Mouse (Mus musculus) embryonic fibroblast, embryonic 13.5 days (primary cell): ENCODE results near the gene Rtn4r. TPM values are rescaled to one million over a fixed set of nuclear protein-coding genes. Genes with fewer than 3 reads are reported as not detected.
"Not testable (repeated sequence)": the region's sequence is repeated elsewhere in the genome, so short reads cannot be mapped to it uniquely, and the experiment has no call there.

ENCODE experiments used
- H3K27ac ChIP-seq: 2 replicates; pipeline ENCODE4 v1.5.1; 2012; ENCODE audit warnings: low read length, control low read depth, inconsistent platforms; ENCODE audit not compliant: insufficient read depth
- H3K4me1 ChIP-seq: 2 replicates; pipeline ENCODE4 v1.6.1; 2011; ENCODE audit warnings: low read length; ENCODE audit not compliant: control insufficient read depth, insufficient read depth
- H3K4me3 ChIP-seq: 2 replicates; pipeline ENCODE4 v1.5.1; 2011; ENCODE audit warnings: mild to moderate bottlenecking, control low read depth, low read length; ENCODE audit not compliant: insufficient read depth
- CTCF ChIP-seq: IDR thresholded peaks from 2 replicates; pipeline ENCODE4 v1.5.1; 2011; ENCODE audit warnings: mild to moderate bottlenecking, control low read depth, low read length, moderate library complexity, borderline replicate concordance; ENCODE audit not compliant: insufficient read depth
- POLR2A ChIP-seq: IDR thresholded peaks from 2 replicates; pipeline ENCODE4 v1.6.1; 2011; ENCODE audit warnings: low read depth, mild to moderate bottlenecking, control low read depth, low read length, moderate library complexity
- polyA plus RNA-seq: library from polyadenylated mRNA; stranded (reverse); fragments of >200 nt; gene quantifications from 2 replicates; pipeline ENCODE4 v1.2.4, GENCODE M21; 2011; ENCODE audit warnings: low read depth; ENCODE audit not compliant: missing spikeins, insufficient read length

The Rtn4r gene
- polyA plus RNA-seq, 1 experiment: 1.4 TPM

GRCm38 (mm10) chr16:18186798-18187197 lies 59.4 kb downstream of the Rtn4r start:
- H3K4me3 ChIP-seq: no peak overlapping the region
- H3K27ac ChIP-seq: no peak overlapping the region
- H3K4me1 ChIP-seq: peaks cover 4% of the 10 kb centered on the region
- no peak for TF ChIP-seq CTCF
- no peak for TF ChIP-seq POLR2A

DNA sequence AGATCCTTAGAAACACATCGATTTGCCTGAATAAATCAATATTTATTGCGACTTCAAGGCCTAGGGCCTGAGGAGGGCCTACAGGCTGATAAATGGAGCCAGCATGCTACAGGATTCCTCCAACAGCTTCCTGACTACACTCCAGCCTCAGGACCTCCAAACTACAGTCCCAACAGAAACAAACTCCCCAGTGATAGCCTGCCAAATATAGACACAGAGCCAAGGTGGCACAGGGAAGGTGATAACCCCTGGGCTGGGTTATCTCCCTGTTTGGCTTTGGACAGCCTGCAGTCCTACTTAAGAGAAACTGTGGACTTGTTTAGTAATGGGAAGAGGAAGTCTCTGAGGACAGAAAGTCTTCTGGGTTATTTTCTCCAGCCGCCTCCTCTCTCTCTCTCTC lies 59.8 kb downstream of the Rtn4r start:
- Histone ChIP-seq H3K4me1 (peaks cover 4% of the 10 kb centered on the region), H3K4me3 (no peak overlapping the region), H3K27ac (no peak overlapping the region)
- TF ChIP-seq POLR2A (no peak), CTCF (no peak)

DNA sequence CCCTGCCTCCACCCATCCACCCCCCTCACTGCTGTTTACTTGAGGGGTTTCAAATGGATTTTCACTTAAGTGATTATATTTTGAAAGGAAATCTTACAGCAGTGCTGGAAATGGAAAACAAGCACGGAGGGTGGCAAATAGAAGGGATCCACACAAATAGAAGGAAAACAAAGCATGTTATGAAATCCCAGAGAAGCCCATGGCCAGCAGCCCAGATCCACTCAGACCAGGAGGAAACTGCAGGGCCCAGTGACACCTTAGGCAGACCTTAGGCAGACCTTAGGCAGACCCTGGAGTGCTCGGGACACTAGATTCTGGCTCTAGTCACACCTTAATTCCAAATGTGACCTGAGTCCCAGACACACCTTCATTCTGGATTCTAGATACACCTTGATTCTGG lies 63.6 kb downstream of the Rtn4r start:
- TF ChIP-seq POLR2A (no peak), CTCF (no peak)
- H3K27ac ChIP-seq: no peak overlapping the region
- H3K4me3 ChIP-seq: no peak overlapping the region
- 0 out of 2 replicates have a peak, but pooled peaks cover 5% of the 10 kb centered on the region for H3K4me1 ChIP-seq

DNA sequence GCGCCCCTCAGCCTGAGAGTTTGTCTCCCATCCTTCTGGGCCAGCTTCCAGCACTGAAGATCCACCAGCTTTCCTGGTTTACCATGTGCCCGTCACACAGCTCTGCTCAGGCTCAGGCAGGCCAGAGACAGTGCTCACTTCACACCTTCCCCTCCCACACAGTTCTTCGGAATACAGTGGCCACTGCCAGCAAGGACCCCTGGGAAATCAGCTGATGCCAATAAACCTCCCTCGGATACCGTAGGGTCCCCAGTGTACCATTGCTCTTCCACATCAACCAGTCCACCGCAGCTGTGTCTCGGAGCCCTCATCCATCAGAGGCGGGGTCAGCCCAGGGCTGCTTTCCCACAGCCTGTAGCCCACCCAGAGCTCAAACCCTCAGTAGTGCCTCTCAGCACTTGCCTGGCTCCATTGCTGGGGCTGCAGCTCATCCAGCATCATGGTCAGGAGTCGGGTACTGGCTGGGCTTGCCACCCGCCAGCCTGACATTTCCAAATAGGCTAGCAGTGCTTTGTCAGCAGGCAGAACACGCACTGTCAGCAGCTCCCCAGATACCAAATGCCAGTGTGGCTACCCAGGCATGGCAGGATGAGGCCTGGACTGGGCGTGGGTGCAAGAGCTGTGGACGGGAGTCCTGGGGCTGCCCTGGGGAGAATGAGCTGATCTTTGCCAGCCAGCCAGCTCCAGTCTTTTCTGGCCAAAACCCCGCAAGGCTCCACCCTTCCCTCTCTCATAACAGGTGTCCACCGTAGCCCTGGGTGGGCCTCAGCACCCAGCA lies 67.0 kb downstream of the Rtn4r start:
- Histone ChIP-seq H3K4me3 (no peak overlapping the region), H3K4me1 (0 out of 2 replicates have a peak, but pooled peaks cover 5% of the 10 kb centered on the region), H3K27ac (no peak overlapping the region)
- no peak for TF ChIP-seq POLR2A
- no peak for TF ChIP-seq CTCF

DNA sequence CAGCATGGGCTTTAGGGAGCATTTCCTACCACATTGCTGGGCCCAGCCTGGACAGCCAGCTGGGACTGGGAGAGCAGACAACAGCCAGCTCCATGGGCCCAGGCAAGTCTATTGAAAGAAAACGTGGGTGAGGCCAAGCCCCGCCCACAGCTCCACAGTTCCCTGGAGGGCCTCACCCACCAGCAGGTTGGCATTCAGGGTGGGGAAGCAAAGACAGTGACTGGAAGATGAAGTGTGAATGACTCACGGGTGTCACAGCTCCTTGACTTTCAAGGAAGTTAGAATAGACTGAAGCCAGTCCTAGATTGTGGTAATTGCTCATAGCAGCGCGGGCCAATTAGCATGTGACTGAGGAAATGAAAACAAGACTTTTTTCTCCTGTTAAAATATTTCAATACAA lies 67.6 kb downstream of the Rtn4r start:
- H3K4me1 ChIP-seq: 0 out of 2 replicates have a peak, but pooled peaks cover 5% of the 10 kb centered on the region
- TF ChIP-seq POLR2A (no peak), CTCF (no peak)
- H3K4me3 ChIP-seq: no peak overlapping the region
- no peak overlapping the region for H3K27ac ChIP-seq

DNA sequence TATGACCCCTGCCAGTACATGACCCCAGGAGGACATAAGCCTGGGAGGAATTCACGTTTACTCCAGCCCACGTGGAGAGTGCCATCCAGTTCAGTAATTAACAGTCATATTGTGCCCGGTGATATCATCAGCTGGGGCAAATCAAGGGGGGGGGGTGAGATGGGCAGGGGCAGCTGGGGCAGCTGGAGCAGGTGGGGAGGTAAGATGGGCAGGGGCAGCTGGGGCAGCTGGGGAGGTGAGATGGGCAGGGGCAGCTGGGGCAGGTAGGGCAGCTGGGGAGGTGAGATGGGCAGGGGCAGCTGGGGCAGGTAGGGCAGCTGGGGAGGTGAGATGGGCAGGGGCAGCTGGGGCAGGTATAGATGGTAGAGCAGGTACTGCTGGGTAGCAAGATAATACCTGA lies 68.1 kb downstream of the Rtn4r start:
- H3K4me3 ChIP-seq, H3K27ac ChIP-seq, H3K4me1 ChIP-seq: not testable (repeated sequence)

- TF ChIP-seq POLR2A: no peak
- TF ChIP-seq CTCF: no peak
- Histone ChIP-seq H3K4me1 (0 out of 2 replicates have a peak, but pooled peaks cover 5% of the 10 kb centered on the region), H3K27ac (no peak overlapping the region), H3K4me3 (no peak overlapping the region)
Measured at GRCm38 (mm10) chr16:18197881-18198280, 70.4 kb downstream of the Rtn4r start.

- Histone ChIP-seq H3K4me1 (0 out of 2 replicates have a peak, but pooled peaks cover 5% of the 10 kb centered on the region), H3K27ac (no peak overlapping the region), H3K4me3 (no peak overlapping the region)
- no peak for TF ChIP-seq CTCF
- TF ChIP-seq POLR2A: no peak
Measured at GRCm38 (mm10) chr16:18198365-18199098, 71.1 kb downstream of the Rtn4r start.

DNA sequence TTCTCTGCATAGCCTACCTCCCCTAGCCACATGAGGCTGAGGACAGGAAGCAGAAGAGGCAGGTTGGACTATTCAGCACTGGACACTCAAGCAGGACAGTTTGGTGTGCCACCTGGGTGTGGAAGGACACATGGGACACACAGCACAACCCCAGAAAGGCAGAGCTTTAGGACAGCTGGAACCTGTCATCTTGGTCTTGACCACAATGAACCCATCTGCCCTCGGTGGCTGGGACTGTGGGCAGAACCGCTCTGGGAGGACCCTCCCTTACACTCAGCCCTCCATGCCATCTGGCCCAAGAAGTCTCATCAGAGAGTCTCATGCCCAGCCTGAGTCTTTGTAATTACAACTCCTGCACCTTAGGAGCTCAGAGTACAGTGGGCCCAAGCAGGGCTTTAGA lies 72.6 kb downstream of the Rtn4r start:
- Histone ChIP-seq H3K4me1 (no peaks in the 10 kb centered on the region), H3K27ac (no peak overlapping the region)
- TF ChIP-seq POLR2A (no peak), CTCF (no peak)

DNA sequence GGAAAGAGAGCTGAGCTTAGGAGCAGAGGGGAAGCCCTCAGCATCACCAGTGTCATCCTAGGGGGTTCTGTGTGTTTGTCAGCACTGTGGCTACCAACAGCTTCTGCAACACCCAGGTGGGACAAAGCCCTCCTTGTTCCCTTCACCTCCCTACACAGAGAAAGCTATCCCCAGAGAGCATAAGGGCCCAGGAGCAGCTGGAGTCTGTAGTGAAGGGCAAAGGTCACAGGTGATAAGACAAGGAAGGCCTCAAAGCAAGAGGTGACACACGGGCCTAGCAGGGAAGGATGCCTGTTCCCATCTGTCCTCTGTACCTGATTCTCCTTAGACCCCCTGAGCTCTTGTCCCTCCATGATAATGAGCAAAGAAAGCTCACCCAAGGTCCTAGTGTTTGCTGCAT lies 74.2 kb downstream of the Rtn4r start:
- H3K27ac ChIP-seq: no peak overlapping the region
- no peak overlapping the region for H3K4me3 ChIP-seq
- no peaks in the 10 kb centered on the region for H3K4me1 ChIP-seq
- no peak for TF ChIP-seq POLR2A
- no peak for TF ChIP-seq CTCF

More for the DNA sequence above, 72.6 kb downstream of the Rtn4r start:
- H3K4me3 ChIP-seq: no peak overlapping the region

Other genes with a start within 250 kb of the Rtn4r start
- 0.26 TPM in 1 of 2 replicates, not detected in the other for gene Gm20518, start 236.0 kb upstream of the Rtn4r start, polyA plus RNA-seq
- not detected in 2 replicates for gene Tssk1, start 233.4 kb upstream of the Rtn4r start, polyA plus RNA-seq
- gene Dgcr2, start 229.1 kb upstream of the Rtn4r start, polyA plus RNA-seq: 46.3 and 53.0 TPM in 2 replicates
- gene Tssk2, start 229.0 kb upstream of the Rtn4r start, polyA plus RNA-seq: not detected in 2 replicates
- gene Ess2, start 216.3 kb upstream of the Rtn4r start, polyA plus RNA-seq: 17.5 and 20.7 TPM in 2 replicates
- not detected in 2 replicates for gene Gsc2, start 212.6 kb upstream of the Rtn4r start, polyA plus RNA-seq
- gene Slc25a1, start 199.4 kb upstream of the Rtn4r start, polyA plus RNA-seq: 77.8 and 111 TPM in 2 replicates
- not detected in 2 replicates for gene Vpreb2, start 147.2 kb upstream of the Rtn4r start, polyA plus RNA-seq
- 26.1 and 34.5 TPM in 2 replicates for gene Dgcr6, start 74.8 kb upstream of the Rtn4r start, polyA plus RNA-seq
- gene Prodh, start 37.4 kb upstream of the Rtn4r start, polyA plus RNA-seq: 0.70 and 0.80 TPM in 2 replicates
- gene Ccdc188, start 90.2 kb downstream of the Rtn4r start, polyA plus RNA-seq: not detected in 2 replicates
- gene Zdhhc8, start 107.5 kb downstream of the Rtn4r start, polyA plus RNA-seq: 28.7 and 29.5 TPM in 2 replicates
- gene Trmt2a, start 121.0 kb downstream of the Rtn4r start, polyA plus RNA-seq: 43.3 and 58.9 TPM in 2 replicates
- 296 and 323 TPM in 2 replicates for gene Ranbp1, start 121.1 kb downstream of the Rtn4r start, polyA plus RNA-seq
- not detected in 2 replicates for gene Gm49776, start 130.7 kb downstream of the Rtn4r start, polyA plus RNA-seq
- 47.4 and 50.6 TPM in 2 replicates for gene Dgcr8, start 161.6 kb downstream of the Rtn4r start, polyA plus RNA-seq
- gene Tango2, start 220.5 kb downstream of the Rtn4r start, polyA plus RNA-seq: 27.1 and 32.7 TPM in 2 replicates
- 6.7 and 8.1 TPM in 2 replicates for gene Arvcf, start 220.5 kb downstream of the Rtn4r start, polyA plus RNA-seq